Mouse (Mus musculus): ENCODE results near the gene Cherp. TPM values are rescaled to one million over a fixed set of nuclear protein-coding genes. Genes with fewer than 3 reads are reported as not detected.
A peak's percentile ranks its signal among the peaks of the same experiment; 100 is the strongest.

Gene Cherp
- polyA plus RNA-seq, 1 experiment = 146 TPM

- no peak overlapping the region for H3K27ac ChIP-seq (ENCODE audit: control insufficient read depth, insufficient read depth, low read length)
- TF ChIP-seq CTCF (IDR thresholded peaks at IDR 0.05; ENCODE audit: borderline replicate concordance, control insufficient read depth, extremely low read depth, insufficient read depth, low read length, poor library complexity) (no peak), POLR2A (IDR thresholded peaks at IDR 0.05; ENCODE audit: control insufficient read depth, extremely low read depth, insufficient read depth, low read length, poor library complexity) (no peak)
- H3K4me3 ChIP-seq (ENCODE audit: control insufficient read depth, insufficient read depth, low read length) = no peak overlapping the region
- 96% methylated on average over 19 of the region's 19 CpGs for WGBS
- DNase-seq = no peak
- H3K4me1 ChIP-seq (replicated peaks; ENCODE audit: control insufficient read depth, insufficient read depth, low read length) = peaks cover 9% of the 10 kb centered on the region
- H3K27me3 ChIP-seq (ENCODE audit: control insufficient read depth, insufficient read depth, low read length) = no peaks in the 10 kb centered on the region
- peaks cover 12% of the 10 kb centered on the region for H3K36me3 ChIP-seq (ENCODE audit: control insufficient read depth, insufficient read depth, low read length)
These were observed 21.2 kb upstream of the Cherp start for GRCm38 (mm10) chr8:72496217-72496616.

GRCm38 (mm10) chr8:72495411-72496111, 20.5 kb upstream of the Cherp start:
- no peak overlapping the region for H3K27ac ChIP-seq (ENCODE audit: control insufficient read depth, insufficient read depth, low read length)
- DNase-seq = no peak
- no peaks in the 10 kb centered on the region for H3K27me3 ChIP-seq (ENCODE audit: control insufficient read depth, insufficient read depth, low read length)
- peaks cover 12% of the 10 kb centered on the region for H3K36me3 ChIP-seq (ENCODE audit: control insufficient read depth, insufficient read depth, low read length)
- peaks cover 9% of the 10 kb centered on the region for H3K4me1 ChIP-seq (replicated peaks; ENCODE audit: control insufficient read depth, insufficient read depth, low read length)
- WGBS = 96% methylated on average over 23 of the region's 23 CpGs
- TF ChIP-seq CTCF (IDR thresholded peaks at IDR 0.05; ENCODE audit: borderline replicate concordance, control insufficient read depth, extremely low read depth, insufficient read depth, low read length, poor library complexity) (no peak), POLR2A (IDR thresholded peaks at IDR 0.05; ENCODE audit: control insufficient read depth, extremely low read depth, insufficient read depth, low read length, poor library complexity) (no peak)
- no peak overlapping the region for H3K4me3 ChIP-seq (ENCODE audit: control insufficient read depth, insufficient read depth, low read length)

DNA sequence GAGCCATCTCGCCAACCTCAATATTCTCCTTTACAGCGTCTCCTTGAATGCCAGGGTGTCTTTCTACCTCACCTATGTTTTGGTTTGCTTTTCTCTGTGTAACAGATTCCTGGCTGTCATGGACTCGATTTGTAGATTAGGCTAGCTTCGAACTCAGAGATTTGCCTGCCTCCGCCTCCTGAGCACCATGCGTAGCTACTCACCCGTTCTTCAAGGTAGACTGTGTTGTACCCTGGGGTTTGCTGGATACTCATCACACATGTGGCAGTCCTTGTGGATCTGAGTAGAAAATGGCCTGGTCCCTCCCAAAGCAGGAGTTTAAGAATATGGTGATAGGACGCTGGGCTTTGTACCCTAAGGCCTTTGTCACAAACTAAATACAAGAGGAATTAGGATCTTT, 18.4 kb upstream of the Cherp start:
- no peak for DNase-seq
- H3K27ac ChIP-seq (ENCODE audit: control insufficient read depth, insufficient read depth, low read length) = no peak overlapping the region
- TF ChIP-seq POLR2A (IDR thresholded peaks at IDR 0.05; ENCODE audit: control insufficient read depth, extremely low read depth, insufficient read depth, low read length, poor library complexity) (no peak), CTCF (IDR thresholded peaks at IDR 0.05; ENCODE audit: borderline replicate concordance, control insufficient read depth, extremely low read depth, insufficient read depth, low read length, poor library complexity) (no peak)
- H3K36me3 ChIP-seq (ENCODE audit: control insufficient read depth, insufficient read depth, low read length) = peaks cover 12% of the 10 kb centered on the region
- WGBS = 15% methylated on average over 8 of the region's 8 CpGs
- H3K4me1 ChIP-seq (replicated peaks; ENCODE audit: control insufficient read depth, insufficient read depth, low read length) = peaks cover 9% of the 10 kb centered on the region
- peak overlapping the region; percentile 54; the same call in 1 of the 2 replicates for H3K4me3 ChIP-seq (ENCODE audit: control insufficient read depth, insufficient read depth, low read length)
- no peaks in the 10 kb centered on the region for H3K27me3 ChIP-seq (ENCODE audit: control insufficient read depth, insufficient read depth, low read length)

DNA sequence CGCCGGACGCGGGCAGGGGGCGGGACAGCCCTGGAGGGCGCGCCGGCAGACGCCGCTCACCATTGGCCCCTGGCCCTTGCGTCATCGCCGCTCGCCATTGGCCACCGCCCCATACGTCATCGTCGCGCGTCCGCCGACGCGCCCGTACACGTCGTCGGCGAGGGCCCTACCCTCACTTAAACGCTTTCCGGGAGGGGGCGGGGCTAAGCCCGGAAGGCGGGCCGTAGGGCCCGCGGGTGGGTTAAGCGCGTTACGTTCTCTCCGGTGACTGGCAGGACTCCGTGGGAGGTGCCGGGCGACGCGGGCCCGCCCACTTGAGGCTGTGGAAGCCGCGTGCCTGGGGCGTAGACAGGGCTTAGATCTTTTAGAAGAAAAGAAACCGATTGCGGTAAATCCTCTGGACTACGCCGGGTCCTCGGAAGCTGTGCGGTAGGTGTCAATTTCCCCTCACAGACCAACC, 17.6 kb upstream of the Cherp start:
- TF ChIP-seq CTCF (IDR thresholded peaks at IDR 0.05; ENCODE audit: borderline replicate concordance, control insufficient read depth, extremely low read depth, insufficient read depth, low read length, poor library complexity) (peak; percentile 68; the same call in 1 of the 2 replicates), POLR2A (IDR thresholded peaks at IDR 0.05; ENCODE audit: control insufficient read depth, extremely low read depth, insufficient read depth, low read length, poor library complexity) (peak; percentile 65)
- Histone ChIP-seq H3K27me3 (ENCODE audit: control insufficient read depth, insufficient read depth, low read length) (no peaks in the 10 kb centered on the region), H3K4me1 (replicated peaks; ENCODE audit: control insufficient read depth, insufficient read depth, low read length) (peaks cover 9% of the 10 kb centered on the region), H3K27ac (ENCODE audit: control insufficient read depth, insufficient read depth, low read length) (peak overlapping the region; percentile 20; the same call in 1 of the 2 replicates), H3K36me3 (ENCODE audit: control insufficient read depth, insufficient read depth, low read length) (peaks cover 12% of the 10 kb centered on the region), H3K4me3 (ENCODE audit: control insufficient read depth, insufficient read depth, low read length) (peak overlapping the region; percentile 54)
- under 1% methylated on average over 56 of the region's 56 CpGs for WGBS
- peak; percentile 99 for DNase-seq

- under 1% methylated on average over 98 of the region's 98 CpGs for WGBS
- Histone ChIP-seq H3K36me3 (ENCODE audit: control insufficient read depth, insufficient read depth, low read length) (peaks cover 17% of the 10 kb centered on the region), H3K4me3 (ENCODE audit: control insufficient read depth, insufficient read depth, low read length) (peak within 1 kb of the TSS; percentile 64), H3K4me1 (replicated peaks; ENCODE audit: control insufficient read depth, insufficient read depth, low read length) (peaks cover 9% of the 10 kb centered on the region), H3K27ac (ENCODE audit: control insufficient read depth, insufficient read depth, low read length) (peak within 1 kb of the TSS; percentile 20; the same call in 1 of the 2 replicates), H3K27me3 (ENCODE audit: control insufficient read depth, insufficient read depth, low read length) (no peaks in the 10 kb centered on the region)
- no peak for DNase-seq
- TF ChIP-seq POLR2A (IDR thresholded peaks at IDR 0.05; ENCODE audit: control insufficient read depth, extremely low read depth, insufficient read depth, low read length, poor library complexity) (no peak), CTCF (IDR thresholded peaks at IDR 0.05; ENCODE audit: borderline replicate concordance, control insufficient read depth, extremely low read depth, insufficient read depth, low read length, poor library complexity) (no peak; the same call in 1 of the 2 replicates)
These were observed 16.9 kb upstream of the Cherp start, which contains the start of gene Slc35e1 for GRCm38 (mm10) chr8:72491680-72492621. Gene Slc35e1 (minus strand): TSS chr8:72492614.

DNA sequence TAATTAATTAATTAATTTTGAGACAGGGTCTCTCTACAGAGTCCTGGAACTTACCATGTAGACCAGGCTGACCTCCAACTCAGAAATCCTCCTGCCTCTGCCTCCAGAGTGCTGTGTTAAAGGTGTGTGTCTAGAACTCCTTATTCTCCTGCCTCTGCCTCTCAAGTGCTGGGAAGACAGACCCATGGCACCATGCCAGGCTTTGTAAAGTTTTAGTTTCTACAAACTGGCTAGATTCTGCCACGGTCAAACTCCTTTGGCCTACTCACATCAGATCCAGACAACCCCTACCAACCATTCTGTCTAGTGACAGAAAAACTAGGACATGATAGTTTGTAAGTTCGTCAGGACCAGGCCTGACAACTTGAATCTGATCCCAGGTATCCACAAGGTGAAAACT, 16.0 kb upstream of the Cherp start:
- H3K27me3 ChIP-seq (ENCODE audit: control insufficient read depth, insufficient read depth, low read length) = no peaks in the 10 kb centered on the region

More for the DNA sequence above, 16.0 kb upstream of the Cherp start:
- Histone ChIP-seq H3K36me3 (ENCODE audit: control insufficient read depth, insufficient read depth, low read length) (peaks cover 12% of the 10 kb centered on the region), H3K27ac (ENCODE audit: control insufficient read depth, insufficient read depth, low read length) (no peak overlapping the region), H3K4me1 (replicated peaks; ENCODE audit: control insufficient read depth, insufficient read depth, low read length) (peaks cover 9% of the 10 kb centered on the region), H3K4me3 (ENCODE audit: control insufficient read depth, insufficient read depth, low read length) (no peak overlapping the region)
- no peak for DNase-seq
- TF ChIP-seq CTCF (IDR thresholded peaks at IDR 0.05; ENCODE audit: borderline replicate concordance, control insufficient read depth, extremely low read depth, insufficient read depth, low read length, poor library complexity) (no peak), POLR2A (IDR thresholded peaks at IDR 0.05; ENCODE audit: control insufficient read depth, extremely low read depth, insufficient read depth, low read length, poor library complexity) (no peak)
- 88% methylated on average over 2 of the region's 2 CpGs for WGBS
